In genomic region chrX:138913366-138913765, GRCm38 (mm10) we compare ENCODE assay signal across 7 mouse cellular contexts. TPM values are rescaled to one million over a fixed set of nuclear protein-coding genes. Genes with fewer than 3 reads are reported as not detected.
A peak's percentile ranks its signal among the peaks of the same experiment; 100 is the strongest.
DNase-seq lines count a peak whose midpoint lies in the region; ATAC-seq and TF ChIP-seq lines count a peak whose summit lies in the region.

No protein-coding gene starts in this region.

- H3K9ac ChIP-seq in liver, postnatal 0 days (replicated peaks), result no peak overlapping the region

- no peaks in the 10 kb centered on the region; the same call in 1 of the 2 replicates for H3K4me1 ChIP-seq in hindbrain, embryonic 10.5 days (replicated peaks)
- no peaks in the 10 kb centered on the region for H3K4me1 ChIP-seq in liver, postnatal 0 days (ENCODE audit: insufficient read depth)

- peak overlapping the region; percentile 56 for H3K4me3 ChIP-seq in hindbrain, embryonic 10.5 days
- H3K4me3 ChIP-seq in liver, postnatal 0 days (ENCODE audit: low read depth, low read length), result no peak overlapping the region

- WGBS in hindbrain, embryonic 10.5 days, result 21% methylated on average over 8 of the region's 8 CpGs
- 18% methylated on average over 8 of the region's 8 CpGs for WGBS in liver, postnatal 0 days (ENCODE audit: insufficient replicate concordance)

- peak overlapping the region; percentile 62 for H3K4me2 ChIP-seq in liver, postnatal 0 days (ENCODE audit: low read depth, low read length)

- no peaks in the 10 kb centered on the region for H3K36me3 ChIP-seq in hindbrain, embryonic 10.5 days
- H3K36me3 ChIP-seq in liver, postnatal 0 days (replicated peaks; ENCODE audit: insufficient read depth, low read length), result no peaks in the 10 kb centered on the region

- no peak for TF ChIP-seq POLR2A in brain, embryonic 14.5 days (IDR thresholded peaks at IDR 0.05; ENCODE audit: borderline replicate concordance, extremely low read depth, insufficient read depth, insufficient read length, poor library complexity, severe bottlenecking)

- H3K9me3 ChIP-seq in hindbrain, embryonic 10.5 days, result no peaks in the 10 kb centered on the region
- no peaks in the 10 kb centered on the region for H3K9me3 ChIP-seq in liver, postnatal 0 days (ENCODE audit: low read length)

- no peak for TF ChIP-seq CTCF in brain, embryonic 14.5 days (IDR thresholded peaks at IDR 0.05; ENCODE audit: borderline replicate concordance, extremely low read depth, insufficient read depth, insufficient read length)
- TF ChIP-seq CTCF in liver, postnatal 0 days (IDR thresholded peaks at IDR 0.05; ENCODE audit: low read depth), result no peak

- DNase-seq in ES-CJ7 (ENCODE audit: low read depth, low spot score), result peak; percentile 1
- DNase-seq in brain, embryonic 14.5 days (ENCODE audit: low read depth), result peak; percentile 13
- peak; percentile 17 for DNase-seq in hindbrain, embryonic 10.5 days (ENCODE audit: low spot score)
- DNase-seq in liver, postnatal 0 days, result no peak
- no peak for DNase-seq in right cerebral cortex, postnatal 4 days
- no peak for DNase-seq in cerebellum, adult 9-10 months
- no peak for DNase-seq in kidney, postnatal 25 days

- no peak overlapping the region for H3K27ac ChIP-seq in hindbrain, embryonic 10.5 days
- no peak overlapping the region for H3K27ac ChIP-seq in liver, postnatal 0 days (ENCODE audit: low read depth)

- ATAC-seq in liver, postnatal 0 days, result no peak

- no peak for TF ChIP-seq EP300 in liver, postnatal 0 days (IDR thresholded peaks at IDR 0.05; ENCODE audit: low read depth)

- peaks cover 46% of the 10 kb centered on the region for H3K27me3 ChIP-seq in hindbrain, embryonic 10.5 days (ENCODE audit: insufficient read depth, poor library complexity, severe bottlenecking)
- H3K27me3 ChIP-seq in liver, postnatal 0 days (ENCODE audit: insufficient read depth, low read length), result peaks cover 12% of the 10 kb centered on the region; the same call in 1 of the 2 replicates

RNA-seq across cellular contexts. Expression of gene Nrk, which starts 0.9 kb away (rescaled TPM):
- 0.77 and 2.1 TPM in 2 replicates for polyA plus RNA-seq in brain, embryonic 14.5 days (2012; rRNA removed)
- polyA plus RNA-seq in hindbrain, embryonic 10.5 days (2016; fragmentation: Nextera tagmentation; extraction: Ambion mirVana), result 1.2 and 2.2 TPM in 2 replicates
- polyA plus RNA-seq in liver, postnatal 0 days (2015; fragmentation: Nextera tagmentation; extraction: Ambion mirVana), result 0.40 and 0.53 TPM in 2 replicates

Comparison
In these comparisons a context has a peak if more than half of its experiments do, and no peak if none do; other contexts are left out.
1. DNase-seq: peak in ES-CJ7 (single experiment), brain, embryonic 14.5 days (single experiment) and hindbrain, embryonic 10.5 days (single experiment); none in liver, postnatal 0 days (single experiment), right cerebral cortex, postnatal 4 days (single experiment), cerebellum, adult 9-10 months (single experiment) and kidney, postnatal 25 days (0 of 2).